Mouse (Mus musculus) limb, embryonic 11.5 days (tissue): Measurements from ENCODE around the gene Bud13. TPM values are rescaled to one million over a fixed set of nuclear protein-coding genes. Genes with fewer than 3 reads are reported as not detected.
"Not testable (repeated sequence)": the region's sequence is repeated elsewhere in the genome, so short reads cannot be mapped to it uniquely, and the experiment has no call there.

Experiments
- ATAC-seq: fragments of 200-750 bp; cut with Nextera tagmentation; 2 replicates; pipeline ENCODE4 v1.8.0; 2017; ENCODE audit warnings: low read depth; ENCODE audit not compliant: insufficient number of reproducible peaks, low FRiP score, low TSS enrichment
- DNase-seq: peaks from one replicate; pipeline ENCODE4 v3.0.0-alpha.2; 2015; ENCODE audit warnings: low spot score
- H3K27ac ChIP-seq: fragments of 300-500 bp; sonication (generic); replicated peaks from 2 replicates; pipeline ENCODE4 v1.5.1; 2014; ENCODE audit warnings: low read depth, mild to moderate bottlenecking, low read length
- H3K27me3 ChIP-seq: fragments of 300-500 bp; sonication (generic); 2 replicates; pipeline ENCODE4 v1.6.1; 2014; ENCODE audit warnings: mild to moderate bottlenecking, low read length, mixed read lengths; ENCODE audit not compliant: control insufficient read depth, insufficient read depth
- H3K36me3 ChIP-seq: fragments of 300-500 bp; sonication (generic); 2 replicates; pipeline ENCODE4 v1.6.1; 2014; ENCODE audit warnings: mild to moderate bottlenecking, low read length, moderate library complexity, mixed read lengths; ENCODE audit not compliant: control insufficient read depth, insufficient read depth
- H3K4me1 ChIP-seq: fragments of 300-500 bp; sonication (generic); 2 replicates; pipeline ENCODE4 v1.6.1; 2014; ENCODE audit warnings: low read length, mixed read lengths; ENCODE audit not compliant: control insufficient read depth, insufficient read depth
- H3K4me2 ChIP-seq: fragments of 300-500 bp; sonication (generic); 2 replicates; pipeline ENCODE4 v1.6.1; 2014; ENCODE audit warnings: low read depth, mild to moderate bottlenecking, moderate library complexity; ENCODE audit not compliant: severe bottlenecking
- H3K4me3 ChIP-seq: fragments of 300-500 bp; sonication (generic); 2 replicates; pipeline ENCODE4 v1.5.1; 2014; ENCODE audit warnings: low read depth, low read length
- H3K9ac ChIP-seq: fragments of 300-500 bp; sonication (generic); 2 replicates; pipeline ENCODE4 v1.6.1; 2014; ENCODE audit warnings: mild to moderate bottlenecking, low read length
- H3K9me3 ChIP-seq: fragments of 300-500 bp; sonication (generic); 2 replicates; pipeline ENCODE4 v1.6.1; 2016; ENCODE audit warnings: low read length; ENCODE audit not compliant: control insufficient read depth
- WGBS: fragments of 180-500 bp; shearing (Covaris S2); extraction: QIAGEN DNeasy Blood & Tissue Kit; methylation state at CpG from one replicate; pipeline ENCODE4 v1.1.7; 2014; 5-methylcytosine and 5-hydroxymethylcytosine counted together
- polyA plus RNA-seq: library from polyadenylated mRNA; unstranded; fragments of >200 nt; fragmentation: Nextera tagmentation; extraction: Ambion mirVana; gene quantifications from 2 replicates; pipeline ENCODE4 v1.2.1, GENCODE M21; 2014

Bud13 gene
- polyA plus RNA-seq, 1 experiment from 2014 or later, result 38.9 TPM

GRCm38 (mm10) chr9:46314507-46314906, 31.7 kb downstream of the Bud13 start:
- no peaks in the 10 kb centered on the region for H3K9me3 ChIP-seq
- no peaks in the 10 kb centered on the region for H3K36me3 ChIP-seq
- H3K4me3 ChIP-seq, result no peak overlapping the region
- ATAC-seq, result peak; percentile 73; the same call in 1 of the 2 replicates
- no peaks in the 10 kb centered on the region; the same call in 1 of the 2 replicates for H3K4me1 ChIP-seq
- H3K27me3 ChIP-seq, result no peaks in the 10 kb centered on the region
- no peak overlapping the region for H3K4me2 ChIP-seq
- peak; percentile 87 for DNase-seq
- H3K27ac ChIP-seq, result no peak overlapping the region
- WGBS, result 4% methylated on average over 4 of the region's 4 CpGs
- H3K9ac ChIP-seq, result no peak overlapping the region

GRCm38 (mm10) chr9:46314921-46315320, 32.1 kb downstream of the Bud13 start:
- H3K27me3 ChIP-seq, result no peaks in the 10 kb centered on the region
- H3K4me2 ChIP-seq, result no peak overlapping the region
- H3K4me3 ChIP-seq, result no peak overlapping the region
- no peak overlapping the region for H3K9ac ChIP-seq
- ATAC-seq, result no peak
- H3K9me3 ChIP-seq, result no peaks in the 10 kb centered on the region
- 49% methylated on average over 2 of the region's 2 CpGs for whole genome bisulfite sequencing
- no peaks in the 10 kb centered on the region; the same call in 1 of the 2 replicates for H3K4me1 ChIP-seq
- no peak overlapping the region for H3K27ac ChIP-seq
- DNase-seq, result no peak
- no peaks in the 10 kb centered on the region for H3K36me3 ChIP-seq

GRCm38 (mm10) chr9:46315807-46316365, 33.1 kb downstream of the Bud13 start:
- H3K27me3 ChIP-seq, result no peaks in the 10 kb centered on the region
- no peak overlapping the region for H3K4me2 ChIP-seq
- H3K36me3 ChIP-seq, result no peaks in the 10 kb centered on the region
- no peak overlapping the region for H3K9ac ChIP-seq
- no peak for DNase-seq
- H3K4me1 ChIP-seq, result no peaks in the 10 kb centered on the region; the same call in 1 of the 2 replicates
- 51% methylated on average over 11 of the region's 11 CpGs for WGBS
- H3K9me3 ChIP-seq, result no peaks in the 10 kb centered on the region
- ATAC-seq, result no peak
- no peak overlapping the region for H3K4me3 ChIP-seq
- no peak overlapping the region for H3K27ac ChIP-seq

- no peaks in the 10 kb centered on the region for H3K9me3 ChIP-seq
- H3K4me3 ChIP-seq, result no peak overlapping the region
- no peaks in the 10 kb centered on the region for H3K36me3 ChIP-seq
- no peaks in the 10 kb centered on the region; the same call in 1 of the 2 replicates for H3K4me1 ChIP-seq
- no peak overlapping the region for H3K9ac ChIP-seq
- no peaks in the 10 kb centered on the region for H3K27me3 ChIP-seq
- no peak for ATAC-seq
- peak; percentile 38 for DNase-seq
- no peak overlapping the region for H3K4me2 ChIP-seq
- H3K27ac ChIP-seq, result no peak overlapping the region
- WGBS, result 17% methylated on average over 5 of the region's 5 CpGs
Measured at GRCm38 (mm10) chr9:46316388-46316787, 33.6 kb downstream of the Bud13 start.

- Histone ChIP-seq H3K4me1 (no peaks in the 10 kb centered on the region; the same call in 1 of the 2 replicates), H3K27ac (no peak overlapping the region), H3K4me3 (no peak overlapping the region), H3K4me2 (no peak overlapping the region), H3K36me3 (no peaks in the 10 kb centered on the region), H3K9ac (no peak overlapping the region), H3K27me3 (no peaks in the 10 kb centered on the region), H3K9me3 (no peaks in the 10 kb centered on the region)
- ATAC-seq (no peak), DNase-seq (peak; percentile 26)
- 51% methylated on average over 8 of the region's 8 CpGs for WGBS
Measured at GRCm38 (mm10) chr9:46316909-46317308, 34.1 kb downstream of the Bud13 start.

GRCm38 (mm10) chr9:46317957-46318356, 35.1 kb downstream of the Bud13 start:
- DNase-seq (no peak), ATAC-seq (no peak)
- no peaks in the 10 kb centered on the region for H3K27me3 ChIP-seq
- no peak overlapping the region for H3K4me3 ChIP-seq
- WGBS, result 93% methylated on average over 3 of the region's 3 CpGs
- no peak overlapping the region for H3K9ac ChIP-seq
- H3K36me3 ChIP-seq, result no peaks in the 10 kb centered on the region
- no peak overlapping the region for H3K27ac ChIP-seq
- no peaks in the 10 kb centered on the region; the same call in 1 of the 2 replicates for H3K4me1 ChIP-seq
- H3K9me3 ChIP-seq, result no peaks in the 10 kb centered on the region
- H3K4me2 ChIP-seq, result no peak overlapping the region

GRCm38 (mm10) chr9:46319886-46320285, 37.1 kb downstream of the Bud13 start, which contains the start of gene 4931429L15Rik:
TSS of gene 4931429L15Rik (minus strand) at chr9:46319986.
- not testable (repeated sequence) for DNase-seq, H3K4me1 ChIP-seq, H3K9ac ChIP-seq, H3K4me3 ChIP-seq, H3K27me3 ChIP-seq, ATAC-seq, H3K9me3 ChIP-seq, H3K27ac ChIP-seq, H3K4me2 ChIP-seq, H3K36me3 ChIP-seq
- 87% methylated on average over 6 of the region's 6 CpGs for WGBS

GRCm38 (mm10) chr9:46320461-46320860, 37.7 kb downstream of the Bud13 start:
- Histone ChIP-seq H3K9ac (no peak overlapping the region), H3K4me2 (no peak overlapping the region), H3K36me3 (no peaks in the 10 kb centered on the region), H3K4me1 (no peaks in the 10 kb centered on the region; the same call in 1 of the 2 replicates), H3K27ac (no peak overlapping the region), H3K27me3 (no peaks in the 10 kb centered on the region), H3K9me3 (no peaks in the 10 kb centered on the region), H3K4me3 (no peak overlapping the region)
- 90% methylated on average over 2 of the region's 2 CpGs for WGBS
- no peak for DNase-seq
- no peak for ATAC-seq
